Mouse (Mus musculus): ENCODE results near the gene Radil. TPM values are rescaled to one million over a fixed set of nuclear protein-coding genes. Genes with fewer than 3 reads are reported as not detected.

The Radil gene
- total RNA-seq, 2 experiments from 2014 or later, result not detected

DNA sequence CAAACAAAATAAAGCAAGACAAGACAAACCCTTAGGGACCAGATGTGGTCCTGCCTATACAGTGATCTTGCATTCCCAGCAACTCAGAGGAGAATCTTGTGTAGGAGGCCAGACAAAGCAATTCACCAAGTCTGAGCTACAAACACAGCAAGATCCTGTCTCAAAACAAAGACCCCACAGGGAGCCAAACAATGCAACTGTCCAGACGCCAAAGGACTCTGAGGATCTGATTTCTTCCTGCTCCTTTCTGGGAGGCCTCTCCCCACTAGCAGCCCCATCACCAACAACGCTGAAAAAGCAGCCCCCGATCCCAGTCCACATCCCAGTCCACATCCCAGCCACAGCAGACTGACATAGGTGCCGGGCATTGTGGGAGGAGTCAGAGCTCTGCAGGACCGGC is 4.6 kb downstream of the Radil start:
- ATAC-seq (replicated peaks; ENCODE audit: low FRiP score, low TSS enrichment, poor library complexity, severe bottlenecking), result no peak

GRCm38 (mm10) chr5:142545014-142545795 is 5.7 kb downstream of the Radil start:
- ATAC-seq (replicated peaks; ENCODE audit: low FRiP score, low TSS enrichment, poor library complexity, severe bottlenecking), result no peak

- no peak for ATAC-seq (replicated peaks; ENCODE audit: low FRiP score, low TSS enrichment, poor library complexity, severe bottlenecking)
Observed at GRCm38 (mm10) chr5:142537286-142537685, 13.6 kb downstream of the Radil start.

DNA sequence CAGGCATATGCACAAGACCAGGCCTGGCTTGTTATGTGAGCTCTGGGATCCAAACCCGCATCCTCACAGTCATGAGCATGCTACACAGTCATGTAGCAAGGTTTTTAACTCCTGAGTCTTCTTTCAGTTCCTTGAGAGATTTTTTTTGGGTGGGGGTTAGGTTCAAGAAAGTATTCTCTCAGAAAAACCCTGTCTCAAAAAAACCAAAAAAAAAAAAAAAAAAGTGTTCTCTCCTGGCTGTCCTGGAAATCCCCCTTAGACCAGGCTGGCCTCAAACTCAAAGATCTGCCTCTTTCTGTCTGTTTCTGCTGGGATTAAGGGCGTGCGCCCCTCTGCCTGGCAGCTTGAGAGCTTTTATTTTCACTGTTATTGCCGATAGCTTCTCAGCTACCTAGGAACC is 15.5 kb downstream of the Radil start:
- no peak for ATAC-seq (replicated peaks; ENCODE audit: low FRiP score, low TSS enrichment, poor library complexity, severe bottlenecking)

GRCm38 (mm10) chr5:142529915-142530314 is 21.0 kb downstream of the Radil start, which contains the start of gene Papolb:
Gene Papolb (minus strand): TSS chr5:142530076.
- ATAC-seq (replicated peaks; ENCODE audit: low FRiP score, low TSS enrichment, poor library complexity, severe bottlenecking), result no peak

DNA sequence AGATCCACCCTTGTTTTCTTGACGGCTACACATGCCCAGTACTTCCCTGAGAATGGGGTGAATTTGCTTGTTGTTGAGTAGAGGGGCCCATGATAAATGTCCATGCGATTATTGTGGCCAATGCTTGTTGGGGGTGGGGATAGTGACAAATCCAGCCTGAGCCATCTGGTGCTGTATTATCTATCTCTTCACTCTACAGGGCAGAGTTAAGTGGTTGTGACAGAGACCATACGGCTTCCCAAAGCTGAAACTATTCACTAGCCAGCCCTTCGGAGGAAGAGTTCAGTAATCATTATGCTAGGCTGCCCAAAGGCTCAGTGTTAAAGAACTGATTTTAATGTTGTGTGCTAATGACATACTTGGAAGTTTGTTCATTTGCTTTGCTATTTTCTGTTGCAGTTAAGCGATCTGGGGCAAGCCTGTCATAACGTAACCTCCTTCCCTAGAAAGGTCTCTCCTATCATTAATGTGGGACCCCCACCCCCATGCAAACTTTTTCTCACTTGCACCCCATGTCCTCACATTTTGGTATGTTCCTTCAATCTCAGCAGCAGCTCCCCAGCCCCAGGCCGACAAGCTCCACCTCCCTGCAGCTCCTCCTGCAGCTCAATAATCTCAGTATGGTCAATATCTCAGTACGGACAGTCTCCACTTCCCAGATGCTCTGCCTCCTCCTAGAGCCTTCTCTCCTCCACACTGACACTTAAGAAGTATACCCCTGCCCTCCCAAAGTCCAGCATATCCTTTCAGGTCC is 26.0 kb downstream of the Radil start:
- ATAC-seq (replicated peaks; ENCODE audit: low FRiP score, low TSS enrichment, poor library complexity, severe bottlenecking), result no peak

GRCm38 (mm10) chr5:142521195-142521866 is 29.6 kb downstream of the Radil start:
- no peak for ATAC-seq (replicated peaks; ENCODE audit: low FRiP score, low TSS enrichment, poor library complexity, severe bottlenecking)

DNA sequence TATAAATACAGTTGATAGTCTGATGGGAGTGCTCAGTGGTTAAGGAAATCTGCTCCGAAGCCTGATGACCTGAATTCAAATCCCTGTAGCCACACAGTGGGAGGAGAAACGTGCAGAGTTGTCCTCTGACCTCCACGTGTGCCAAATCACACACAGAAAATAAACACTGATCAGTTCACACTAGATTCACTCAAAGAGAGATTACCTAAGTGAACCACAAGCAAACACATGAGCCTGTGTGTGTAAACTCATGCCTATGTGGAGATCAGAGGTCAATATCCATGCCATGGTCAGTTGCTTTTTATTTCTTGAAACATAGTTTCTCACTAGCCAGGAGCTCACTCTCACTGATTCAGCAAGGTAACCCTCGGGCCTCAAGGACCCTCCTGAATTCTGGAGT is 30.5 kb downstream of the Radil start:
- no peak for ATAC-seq (replicated peaks; ENCODE audit: low FRiP score, low TSS enrichment, poor library complexity, severe bottlenecking)

GRCm38 (mm10) chr5:142518973-142519372 is 31.9 kb downstream of the Radil start:
- no peak for ATAC-seq (replicated peaks; ENCODE audit: low FRiP score, low TSS enrichment, poor library complexity, severe bottlenecking)

GRCm38 (mm10) chr5:142512112-142512511 is 38.8 kb downstream of the Radil start:
- ATAC-seq (replicated peaks; ENCODE audit: low FRiP score, low TSS enrichment, poor library complexity, severe bottlenecking), result no peak

GRCm38 (mm10) chr5:142510061-142510414 is 40.9 kb downstream of the Radil start:
- no peak for ATAC-seq (replicated peaks; ENCODE audit: low FRiP score, low TSS enrichment, poor library complexity, severe bottlenecking)

GRCm38 (mm10) chr5:142509141-142510060 is 41.5 kb downstream of the Radil start:
- no peak for ATAC-seq (replicated peaks; ENCODE audit: low FRiP score, low TSS enrichment, poor library complexity, severe bottlenecking)

DNA sequence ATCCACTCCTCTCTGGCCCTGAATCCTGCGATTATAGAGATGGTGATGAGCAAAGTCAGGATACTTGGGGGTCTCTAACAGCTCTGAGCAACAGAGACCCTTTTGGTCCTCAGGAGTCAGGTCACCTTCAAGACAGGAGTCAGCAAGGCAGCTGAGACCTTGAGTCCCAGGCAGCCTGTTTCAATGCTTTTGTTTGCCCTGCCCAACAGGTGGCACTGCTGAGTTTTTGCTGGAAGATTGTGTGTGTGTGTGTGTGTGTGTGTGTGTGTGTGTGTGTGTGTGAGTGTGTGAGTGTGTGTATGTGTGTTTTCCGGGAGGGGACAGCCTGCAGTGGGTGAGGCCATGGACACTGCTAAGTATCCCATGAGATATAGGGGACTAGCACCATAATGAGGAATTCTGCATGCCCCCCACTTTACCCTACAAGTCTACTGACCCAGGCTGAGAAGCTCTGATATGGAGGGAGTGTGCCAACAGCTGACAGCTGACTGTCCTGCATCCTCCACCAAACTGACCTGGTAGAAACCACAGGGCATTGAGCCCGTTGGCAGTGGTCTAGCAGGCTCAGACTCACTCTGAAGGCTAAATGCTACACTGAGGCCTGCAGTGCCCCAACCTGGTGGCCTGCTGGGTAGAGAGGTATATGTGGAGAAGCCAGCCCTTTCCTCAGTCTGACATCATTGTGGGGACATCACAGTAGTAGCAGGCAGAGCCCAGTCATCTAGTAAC is 45.0 kb downstream of the Radil start:
- no peak for ATAC-seq (replicated peaks; ENCODE audit: low FRiP score, low TSS enrichment, poor library complexity, severe bottlenecking)

GRCm38 (mm10) chr5:142504175-142504574 is 46.7 kb downstream of the Radil start:
- no peak for ATAC-seq (replicated peaks; ENCODE audit: low FRiP score, low TSS enrichment, poor library complexity, severe bottlenecking)

DNA sequence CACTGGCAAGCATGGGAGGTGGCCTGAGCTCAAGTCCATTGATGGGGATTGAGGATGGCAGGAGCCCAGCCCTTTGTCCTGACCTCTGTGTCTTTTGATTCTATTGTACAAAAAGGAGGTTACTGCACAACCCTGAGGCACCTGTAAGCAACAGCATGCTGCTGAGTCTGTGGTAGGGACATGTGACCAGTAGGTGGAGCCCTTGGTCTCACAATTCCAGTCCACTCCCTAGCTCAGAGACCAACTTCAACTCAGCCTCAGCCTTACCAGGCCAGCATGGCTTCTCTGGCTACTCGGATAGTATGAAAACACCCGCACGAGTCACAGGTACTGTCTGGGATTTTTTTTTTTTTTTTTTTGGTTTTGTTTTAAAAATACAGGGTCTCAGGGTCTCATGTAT is 48.5 kb downstream of the Radil start:
- peak; percentile 84 for ATAC-seq (replicated peaks; ENCODE audit: low FRiP score, low TSS enrichment, poor library complexity, severe bottlenecking)

DNA sequence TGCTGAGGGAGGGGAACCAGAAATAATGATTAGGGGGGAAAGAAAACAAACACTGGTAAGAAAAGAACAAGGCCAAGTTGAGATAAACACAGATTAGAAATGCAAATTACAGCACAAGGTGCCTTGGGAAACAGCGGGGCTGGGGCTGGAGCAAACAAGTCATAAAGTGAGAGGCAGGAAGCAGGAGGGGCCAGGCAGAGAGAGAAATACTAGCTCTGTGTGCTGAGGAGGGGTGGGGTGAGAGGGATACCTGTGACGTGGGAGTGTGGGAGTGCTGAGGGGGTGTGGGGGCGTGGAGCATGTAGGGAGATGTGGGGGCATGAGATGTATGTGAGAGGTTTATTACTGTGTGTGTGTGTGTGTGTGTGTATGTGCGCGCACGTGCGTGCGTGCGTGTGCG is 50.0 kb downstream of the Radil start:
- no peak for ATAC-seq (replicated peaks; ENCODE audit: low FRiP score, low TSS enrichment, poor library complexity, severe bottlenecking)

DNA sequence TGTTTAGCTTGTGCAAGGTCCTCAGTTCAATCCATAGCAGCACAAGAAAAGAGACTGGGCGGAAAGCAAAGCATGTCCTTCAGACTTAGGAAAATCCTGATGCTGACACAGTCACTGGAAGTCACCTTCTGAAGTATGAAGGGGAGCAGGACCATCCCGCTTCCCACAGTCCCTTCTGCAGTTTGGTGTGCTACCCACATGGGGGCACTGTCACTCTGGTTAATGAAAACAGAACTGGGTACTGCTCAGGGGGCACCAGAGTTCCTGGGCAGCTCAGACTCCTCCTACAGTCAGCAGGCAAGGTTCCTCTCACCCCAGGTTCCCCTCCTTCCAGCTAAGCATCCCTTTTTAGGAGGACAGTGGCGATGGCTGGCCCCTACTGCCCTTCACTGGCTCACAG is 51.9 kb downstream of the Radil start:
- peak; percentile 53 for ATAC-seq (replicated peaks; ENCODE audit: low FRiP score, low TSS enrichment, poor library complexity, severe bottlenecking)

- no peak for ATAC-seq (replicated peaks; ENCODE audit: low FRiP score, low TSS enrichment, poor library complexity, severe bottlenecking)
Observed at GRCm38 (mm10) chr5:142495321-142496096, 55.4 kb downstream of the Radil start.
